Mouse (Mus musculus) lung, postnatal 0 days (tissue): ENCODE measurements at regions not wholly inside any gene's neighbourhood (a gene's known extent, or its start where the extent isn't known, plus 50 kb on each side); places are given as distances from the start of the nearest gene placed in this dataset.

Experiments
- ATAC-seq: fragments of 200-750 bp; cut with Nextera tagmentation; 2 replicates; pipeline ENCODE4 v1.8.0; 2017; ENCODE audit warnings: moderate library complexity
- DNase-seq: peaks from one replicate; pipeline ENCODE4 v3.0.0-alpha.2; 2016; ENCODE audit warnings: low spot score
- H3K27ac ChIP-seq: fragments of 300-500 bp; sonication (generic); 2 replicates; pipeline ENCODE4 v1.5.1; 2014; ENCODE audit warnings: antibody characterized with exemption, mild to moderate bottlenecking, low read length, mixed read lengths
- H3K27me3 ChIP-seq: fragments of 300-500 bp; sonication (generic); replicated peaks from 2 replicates; pipeline ENCODE4 v1.6.1; 2014; ENCODE audit warnings: low read length, mixed read lengths; ENCODE audit not compliant: insufficient read depth
- H3K36me3 ChIP-seq: fragments of 300-500 bp; sonication (generic); 2 replicates; pipeline ENCODE4 v1.6.1; 2014; ENCODE audit warnings: low read length, mixed read lengths; ENCODE audit not compliant: insufficient read depth
- H3K4me1 ChIP-seq: fragments of 300-500 bp; sonication (generic); 2 replicates; pipeline ENCODE4 v1.6.1; 2014; ENCODE audit warnings: antibody characterized with exemption, low read depth, low read length, mixed read lengths; ENCODE audit not compliant: insufficient read depth
- H3K4me2 ChIP-seq: fragments of 300-500 bp; sonication (generic); replicated peaks from 2 replicates; pipeline ENCODE4 v1.6.1; 2014; ENCODE audit warnings: low read depth, mild to moderate bottlenecking, low read length, moderate library complexity, mixed read lengths
- H3K4me3 ChIP-seq: fragments of 300-500 bp; sonication (generic); 2 replicates; pipeline ENCODE4 v1.5.1; 2014; ENCODE audit warnings: low read depth, low read length
- H3K9ac ChIP-seq: fragments of 300-500 bp; sonication (generic); replicated peaks from 2 replicates; pipeline ENCODE4 v1.6.1; 2014; ENCODE audit warnings: low read depth, mild to moderate bottlenecking
- H3K9me3 ChIP-seq: fragments of 300-500 bp; sonication (generic); 2 replicates; pipeline ENCODE4 v1.6.1; 2016; ENCODE audit warnings: low read length, mixed read lengths
- CTCF ChIP-seq: IDR thresholded peaks from 2 replicates; pipeline ENCODE4 v1.5.1; 2016; ENCODE audit warnings: antibody characterized with exemption, mild to moderate bottlenecking
- EP300 ChIP-seq: IDR thresholded peaks from 2 replicates; pipeline ENCODE4 v1.6.1; 2016; ENCODE audit warnings: antibody characterized with exemption, mild to moderate bottlenecking, control low read depth
- WGBS: fragments of 180-500 bp; shearing (Covaris S2); extraction: QIAGEN DNeasy Blood & Tissue Kit; methylation state at CpG from one replicate; pipeline ENCODE4 v1.1.7; 2014; 5-methylcytosine and 5-hydroxymethylcytosine counted together

DNA sequence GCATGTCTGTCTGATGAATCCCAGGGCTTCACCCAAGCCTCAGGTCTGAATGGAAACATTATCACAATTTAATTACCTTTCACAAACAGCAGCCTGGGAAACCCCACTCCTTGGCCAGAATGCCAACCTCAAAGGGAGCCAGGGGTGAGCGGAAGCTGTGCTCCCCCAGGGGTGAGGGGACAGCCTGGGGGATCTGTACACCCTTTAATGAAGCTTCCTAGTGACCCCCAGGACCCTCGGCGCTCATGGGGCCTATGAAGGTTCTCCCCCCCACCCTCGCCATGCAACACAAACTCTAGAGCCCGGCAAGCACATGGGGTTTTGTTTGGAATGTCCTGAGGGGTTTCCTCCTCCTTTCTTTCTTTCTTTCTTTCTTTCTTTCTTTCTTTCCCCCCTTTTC lies 167.1 kb downstream of the Inhbb start:
- 91% methylated on average over 5 of the region's 5 CpGs for WGBS
- H3K4me1 ChIP-seq = no peaks in the 10 kb centered on the region
- TF ChIP-seq CTCF (no peak), EP300 (no peak)

DNA sequence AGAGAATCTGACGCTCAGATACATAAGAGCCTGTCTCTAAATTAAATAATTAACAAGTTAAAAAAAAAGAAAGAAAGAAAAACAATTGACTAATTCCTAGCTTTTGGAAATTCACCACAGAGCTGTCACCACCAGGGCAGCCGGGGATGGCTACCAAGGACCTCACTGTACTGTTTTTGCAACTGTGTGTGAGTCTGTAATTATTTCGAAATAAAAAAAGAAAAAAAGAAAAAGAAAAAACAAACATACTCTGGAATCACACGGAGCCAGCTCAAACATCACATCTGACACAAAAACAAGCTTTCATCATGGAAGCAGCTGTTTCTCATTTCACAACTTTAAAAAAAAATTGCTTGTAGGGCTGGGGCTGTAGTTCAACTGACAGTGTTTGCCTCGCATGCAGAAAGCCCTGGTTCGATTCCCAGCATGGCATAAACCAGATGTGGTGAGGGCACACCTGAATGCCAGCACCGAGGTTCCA lies 168.6 kb downstream of the Inhbb start:
- ATAC-seq = peak; percentile 87
- no peaks in the 10 kb centered on the region for H3K4me1 ChIP-seq
- H3K36me3 ChIP-seq = no peaks in the 10 kb centered on the region
- no peak overlapping the region for H3K27ac ChIP-seq
- WGBS = 50% methylated on average over 7 of the region's 7 CpGs
- no peak overlapping the region for H3K9ac ChIP-seq
- no peaks in the 10 kb centered on the region for H3K9me3 ChIP-seq
- H3K4me2 ChIP-seq = no peak overlapping the region
- no peak for TF ChIP-seq CTCF
- peak; percentile 53 for TF ChIP-seq EP300
- DNase-seq = peak; percentile 88
- no peaks in the 10 kb centered on the region for H3K27me3 ChIP-seq
- no peak overlapping the region for H3K4me3 ChIP-seq

More for the DNA sequence above, 167.1 kb downstream of the Inhbb start:
- Histone ChIP-seq H3K4me2 (no peak overlapping the region), H3K36me3 (no peaks in the 10 kb centered on the region), H3K4me3 (no peak overlapping the region), H3K9ac (no peak overlapping the region), H3K9me3 (no peaks in the 10 kb centered on the region), H3K27ac (no peak overlapping the region), H3K27me3 (no peaks in the 10 kb centered on the region)
- DNase-seq (no peak), ATAC-seq (no peak)

DNA sequence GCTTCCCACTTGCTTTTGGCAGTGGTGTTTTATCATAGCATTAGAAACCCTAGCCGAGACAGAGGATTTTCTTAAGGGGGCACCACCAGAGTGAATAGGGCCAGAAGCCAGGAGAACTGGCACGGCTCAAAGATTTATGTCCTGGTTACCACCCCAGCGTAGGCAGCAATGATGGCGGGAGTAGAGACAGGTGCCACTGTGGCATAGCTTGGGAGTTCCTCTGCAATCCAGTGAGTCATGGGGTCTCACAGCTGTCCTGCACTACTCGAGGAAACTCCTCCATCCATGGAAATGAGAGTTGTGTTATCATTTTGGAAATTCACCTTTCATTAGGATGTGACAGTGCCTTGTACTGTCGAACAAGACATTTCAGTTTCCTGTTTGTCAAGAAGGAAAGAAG lies 169.6 kb downstream of the Inhbb start:
- 81% methylated on average over 6 of the region's 6 CpGs for WGBS
- no peak for TF ChIP-seq CTCF
- TF ChIP-seq EP300 = no peak

DNA sequence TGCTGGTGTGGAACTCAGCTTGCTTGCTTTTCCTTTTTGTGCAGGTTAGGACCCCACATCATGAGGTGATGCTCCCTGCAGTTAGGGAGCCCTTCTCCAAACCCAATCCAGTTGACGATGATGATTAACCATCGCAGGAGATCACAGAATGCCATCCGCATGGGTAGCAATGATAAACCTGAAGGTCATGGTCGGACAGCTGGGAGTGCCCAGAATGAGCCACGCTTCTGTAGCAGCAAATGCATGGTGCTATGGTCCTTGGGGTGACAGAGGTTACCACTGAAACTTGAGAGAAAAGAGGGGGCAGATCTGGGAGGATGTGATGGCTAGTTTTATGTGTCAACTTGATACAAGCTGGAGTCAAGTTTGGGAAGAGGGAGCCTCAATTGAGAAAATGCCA lies 170.3 kb downstream of the Inhbb start:
- DNase-seq (no peak), ATAC-seq (no peak)
- Histone ChIP-seq H3K27me3 (no peaks in the 10 kb centered on the region), H3K27ac (no peak overlapping the region), H3K4me2 (no peak overlapping the region), H3K4me1 (no peaks in the 10 kb centered on the region), H3K9me3 (no peaks in the 10 kb centered on the region), H3K36me3 (no peaks in the 10 kb centered on the region), H3K4me3 (no peak overlapping the region), H3K9ac (no peak overlapping the region)
- TF ChIP-seq CTCF (no peak), EP300 (no peak)
- WGBS = 93% methylated on average over 5 of the region's 5 CpGs

More for the DNA sequence above, 169.6 kb downstream of the Inhbb start:
- ATAC-seq (no peak), DNase-seq (no peak)
- H3K9me3 ChIP-seq = no peaks in the 10 kb centered on the region
- H3K9ac ChIP-seq = no peak overlapping the region
- H3K4me3 ChIP-seq = no peak overlapping the region
- no peak overlapping the region for H3K27ac ChIP-seq
- no peak overlapping the region for H3K4me2 ChIP-seq
- no peaks in the 10 kb centered on the region for H3K27me3 ChIP-seq
- no peaks in the 10 kb centered on the region for H3K36me3 ChIP-seq
- H3K4me1 ChIP-seq = no peaks in the 10 kb centered on the region

DNA sequence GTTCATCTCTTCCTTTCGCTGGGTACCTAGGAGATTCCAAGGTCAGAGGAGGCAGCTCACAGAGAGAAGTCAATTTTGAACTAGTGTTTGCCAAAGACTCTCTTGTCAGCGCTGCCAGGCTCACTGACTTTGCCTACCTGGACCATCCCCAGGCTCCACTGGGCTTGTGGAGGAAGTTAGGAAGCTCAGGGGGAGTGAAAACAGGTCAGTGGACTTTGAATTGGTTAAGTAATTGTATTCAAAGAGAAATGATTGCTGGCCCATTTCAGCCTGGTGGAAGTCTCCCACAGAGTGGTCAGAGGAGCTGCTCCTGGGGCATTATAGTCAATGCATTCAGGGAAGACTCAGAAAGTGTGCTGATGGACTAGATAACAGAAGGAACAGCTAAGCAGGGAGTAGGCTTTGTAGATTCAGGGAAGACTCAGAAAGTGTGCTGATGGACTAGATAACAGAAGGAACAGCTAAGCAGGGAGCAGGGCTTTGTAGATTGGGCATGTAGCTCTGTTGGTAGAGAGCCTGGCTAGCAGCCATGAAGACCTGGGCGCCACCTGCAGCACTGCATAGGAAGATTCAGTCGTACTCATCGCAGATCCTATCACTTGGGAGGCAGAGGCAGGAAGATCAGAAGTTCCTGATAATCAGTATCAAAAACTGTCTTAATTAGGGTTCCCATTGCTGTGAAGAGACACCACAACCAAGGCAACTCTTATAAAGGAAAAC lies 173.1 kb downstream of the Inhbb start:
- Histone ChIP-seq H3K4me1 (no peaks in the 10 kb centered on the region), H3K36me3 (no peaks in the 10 kb centered on the region), H3K27ac (no peak overlapping the region), H3K4me2 (no peak overlapping the region), H3K4me3 (no peak overlapping the region), H3K9ac (no peak overlapping the region), H3K27me3 (no peaks in the 10 kb centered on the region), H3K9me3 (no peaks in the 10 kb centered on the region)
- 70% methylated on average over 5 of the region's 5 CpGs for WGBS
- DNase-seq (no peak), ATAC-seq (no peak)
- no peak for TF ChIP-seq CTCF
- TF ChIP-seq EP300 = no peak

DNA sequence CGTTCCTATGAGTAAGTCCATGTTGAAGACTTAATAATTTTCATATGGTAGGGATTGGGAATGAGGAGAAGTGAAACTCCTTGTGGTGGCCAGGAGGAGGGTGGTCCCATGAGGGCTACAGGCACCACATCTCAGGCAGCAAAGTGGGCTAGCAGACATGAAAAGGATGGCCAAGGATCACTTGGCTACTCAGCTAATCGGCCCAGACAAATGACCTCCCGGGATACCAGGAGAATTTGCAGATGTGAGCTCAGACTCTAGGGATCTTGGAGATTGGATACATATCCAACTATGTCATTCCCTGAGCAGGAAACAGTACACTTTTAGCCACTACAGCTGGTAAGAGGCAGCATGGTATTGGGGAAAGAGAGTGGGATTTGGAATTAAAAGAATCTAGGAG lies 174.9 kb downstream of the Inhbb start:
- Histone ChIP-seq H3K4me3 (no peak overlapping the region), H3K27ac (no peak overlapping the region), H3K27me3 (no peaks in the 10 kb centered on the region), H3K9ac (no peak overlapping the region), H3K9me3 (no peaks in the 10 kb centered on the region), H3K4me2 (no peak overlapping the region), H3K4me1 (no peaks in the 10 kb centered on the region), H3K36me3 (no peaks in the 10 kb centered on the region)
- WGBS = 63% methylated on average over 3 of the region's 3 CpGs
- no peak for DNase-seq
- no peak for ATAC-seq
- TF ChIP-seq CTCF (no peak), EP300 (no peak)

DNA sequence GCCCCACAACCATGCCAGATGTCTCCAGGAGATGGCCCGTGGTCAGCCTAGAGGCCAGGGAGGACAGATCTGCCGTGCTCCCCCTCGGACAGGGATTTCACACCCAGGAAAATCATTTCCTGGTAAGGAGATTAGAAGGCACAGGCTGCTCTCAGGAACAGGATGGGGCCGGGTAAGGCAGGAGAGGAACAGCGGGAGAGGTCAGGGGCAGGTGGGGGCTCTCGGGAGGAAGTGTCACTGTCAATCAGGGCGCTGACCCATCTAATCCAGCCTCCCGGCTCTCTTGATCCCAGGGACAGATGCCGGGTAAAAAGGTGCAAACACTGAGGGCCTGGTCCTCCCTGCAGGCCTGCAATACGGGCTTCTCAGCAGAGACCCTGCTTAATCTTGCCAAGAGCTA lies 183.6 kb downstream of the Inhbb start:
- Histone ChIP-seq H3K9ac (no peak overlapping the region), H3K9me3 (no peaks in the 10 kb centered on the region), H3K4me1 (no peaks in the 10 kb centered on the region), H3K27me3 (no peaks in the 10 kb centered on the region), H3K4me2 (no peak overlapping the region), H3K36me3 (no peaks in the 10 kb centered on the region), H3K4me3 (no peak overlapping the region), H3K27ac (no peak overlapping the region)
- DNase-seq = no peak
- TF ChIP-seq EP300 = no peak
- TF ChIP-seq CTCF = no peak
- no peak for ATAC-seq
- whole genome bisulfite sequencing = 33% methylated on average over 10 of the region's 10 CpGs
